Mouse (Mus musculus) lung, embryonic 14.5 days (tissue): ENCODE results near the gene Bckdk. TPM values are rescaled to one million over a fixed set of nuclear protein-coding genes. Genes with fewer than 3 reads are reported as not detected.

Experiments
- ATAC-seq: fragments of 200-750 bp; cut with Nextera tagmentation; 2 replicates; pipeline ENCODE4 v1.8.0; 2017; ENCODE audit warnings: mild to moderate bottlenecking, moderate TSS enrichment, moderate library complexity; ENCODE audit not compliant: insufficient read depth
- DNase-seq: peaks from one replicate; pipeline ENCODE4 v3.0.0-alpha.2; 2015
- H3K27ac ChIP-seq: fragments of 300-500 bp; sonication (generic); 2 replicates; pipeline ENCODE4 v1.5.1; 2014; ENCODE audit warnings: low read depth, mild to moderate bottlenecking, moderate library complexity
- H3K27me3 ChIP-seq: fragments of 300-500 bp; sonication (generic); 2 replicates; pipeline ENCODE4 v1.6.1; 2014; ENCODE audit warnings: low read length, control low read depth; ENCODE audit not compliant: insufficient read depth
- H3K36me3 ChIP-seq: fragments of 300-500 bp; sonication (generic); 2 replicates; pipeline ENCODE4 v1.6.1; 2014; ENCODE audit warnings: control low read depth; ENCODE audit not compliant: insufficient read depth
- H3K4me1 ChIP-seq: fragments of 300-500 bp; sonication (generic); 2 replicates; pipeline ENCODE4 v1.6.1; 2014; ENCODE audit warnings: antibody characterized with exemption, control low read depth; ENCODE audit not compliant: insufficient read depth
- H3K4me2 ChIP-seq: fragments of 300-500 bp; sonication (generic); 2 replicates; pipeline ENCODE4 v1.6.1; 2014; ENCODE audit warnings: mild to moderate bottlenecking
- H3K4me3 ChIP-seq: fragments of 300-500 bp; sonication (generic); 2 replicates; pipeline ENCODE4 v1.5.1; 2014; ENCODE audit warnings: low read depth, low read length
- H3K9ac ChIP-seq: fragments of 300-500 bp; sonication (generic); 2 replicates; pipeline ENCODE4 v1.6.1; 2014
- H3K9me3 ChIP-seq: fragments of 300-500 bp; sonication (generic); 2 replicates; pipeline ENCODE4 v1.6.1; 2016; ENCODE audit warnings: low read depth, low read length, control low read depth
- CTCF ChIP-seq: IDR thresholded peaks from 2 replicates; pipeline ENCODE4 v1.5.1; 2016; ENCODE audit warnings: antibody characterized with exemption, low read depth
- WGBS: fragments of 180-500 bp; shearing (Covaris S2); extraction: QIAGEN DNeasy Blood & Tissue Kit; methylation state at CpG from one replicate; pipeline ENCODE4 v1.1.7; 2014; 5-methylcytosine and 5-hydroxymethylcytosine counted together
- polyA plus RNA-seq: library from polyadenylated mRNA; unstranded; fragments of >200 nt; fragmentation: Nextera tagmentation; extraction: Ambion mirVana; gene quantifications from 2 replicates; pipeline ENCODE4 v1.2.1, GENCODE M21; 2014

The Bckdk gene
- polyA plus RNA-seq, 1 experiment from 2014 or later, result 152 TPM

DNA sequence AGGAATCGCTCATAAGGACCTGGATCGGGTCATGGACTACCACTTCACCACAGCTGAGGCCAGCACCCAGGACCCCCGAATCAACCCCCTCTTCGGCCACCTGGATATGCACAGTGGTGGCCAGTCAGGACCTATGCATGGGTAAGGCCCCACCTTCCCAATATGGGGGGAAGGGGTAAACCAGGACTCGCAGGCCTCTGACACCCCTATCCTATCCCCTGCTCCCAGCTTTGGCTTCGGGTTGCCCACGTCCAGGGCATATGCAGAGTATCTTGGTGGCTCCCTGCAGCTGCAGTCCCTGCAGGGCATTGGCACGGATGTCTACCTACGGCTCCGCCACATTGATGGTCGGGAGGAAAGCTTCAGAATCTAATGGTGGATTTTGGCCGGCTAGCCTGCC lies 4.1 kb downstream of the Bckdk start:
- H3K27me3 ChIP-seq, result no peaks in the 10 kb centered on the region
- H3K27ac ChIP-seq, result no peak overlapping the region
- H3K9me3 ChIP-seq, result no peaks in the 10 kb centered on the region
- H3K4me3 ChIP-seq, result no peak overlapping the region
- 94% methylated on average over 12 of the region's 12 CpGs for WGBS
- no peak overlapping the region for H3K4me2 ChIP-seq
- no peak for TF ChIP-seq CTCF
- H3K4me1 ChIP-seq, result no peaks in the 10 kb centered on the region
- DNase-seq (no peak), ATAC-seq (no peak)
- no peak overlapping the region for H3K9ac ChIP-seq
- peaks cover 49% of the 10 kb centered on the region for H3K36me3 ChIP-seq

DNA sequence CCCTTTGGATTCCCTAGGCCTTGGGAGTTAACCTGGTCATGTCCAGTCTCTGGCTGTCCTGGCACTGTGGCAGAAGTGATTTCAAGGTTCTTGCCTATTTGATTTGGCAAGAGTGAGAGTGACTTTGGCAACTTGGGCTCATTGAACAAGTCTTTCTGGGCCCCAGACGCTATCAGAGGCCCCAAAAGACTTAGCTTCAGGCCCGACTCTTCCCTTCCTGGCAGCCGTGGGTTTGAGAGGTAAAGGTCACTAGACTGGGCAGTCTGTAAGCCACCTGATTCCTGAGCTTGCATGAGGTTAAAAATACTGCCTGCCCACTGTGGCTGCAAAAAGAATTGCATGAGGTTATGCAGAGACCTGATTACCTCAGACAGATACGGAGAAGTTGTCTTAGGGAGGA lies 4.8 kb downstream of the Bckdk start:
- TF ChIP-seq CTCF, result no peak
- Histone ChIP-seq H3K4me1 (no peaks in the 10 kb centered on the region), H3K27me3 (no peaks in the 10 kb centered on the region), H3K4me2 (no peak overlapping the region), H3K9me3 (no peaks in the 10 kb centered on the region), H3K36me3 (peaks cover 49% of the 10 kb centered on the region), H3K27ac (no peak overlapping the region), H3K9ac (no peak overlapping the region), H3K4me3 (no peak overlapping the region)
- 91% methylated on average over 4 of the region's 4 CpGs for WGBS
- ATAC-seq (no peak), DNase-seq (no peak)

GRCm38 (mm10) chr7:127912190-127912871 lies 8.4 kb downstream of the Bckdk start, which contains the start of gene Kat8:
TSS of gene Kat8 (plus strand) at chr7:127912516.
- peak within 1 kb of the TSS; percentile 96 for H3K4me3 ChIP-seq
- under 1% methylated on average over 40 of the region's 40 CpGs for WGBS
- ATAC-seq, result peak; percentile 97
- H3K27me3 ChIP-seq, result no peaks in the 10 kb centered on the region
- H3K36me3 ChIP-seq, result peaks cover 48% of the 10 kb centered on the region
- no peaks in the 10 kb centered on the region for H3K4me1 ChIP-seq
- H3K9ac ChIP-seq, result peak within 1 kb of the TSS; percentile 84
- peak; percentile 97 for DNase-seq
- H3K4me2 ChIP-seq, result peak within 1 kb of the TSS; percentile 82
- H3K27ac ChIP-seq, result peak within 1 kb of the TSS; percentile 85
- no peak for TF ChIP-seq CTCF
- no peaks in the 10 kb centered on the region for H3K9me3 ChIP-seq

- peak overlapping the region; percentile 82 for H3K4me2 ChIP-seq
- H3K27me3 ChIP-seq, result no peaks in the 10 kb centered on the region
- DNase-seq, result no peak
- 9% methylated on average over 4 of the region's 4 CpGs for WGBS
- H3K9me3 ChIP-seq, result no peaks in the 10 kb centered on the region
- H3K36me3 ChIP-seq, result peaks cover 43% of the 10 kb centered on the region
- peak overlapping the region; percentile 84 for H3K9ac ChIP-seq
- peak overlapping the region; percentile 85 for H3K27ac ChIP-seq
- no peak for ATAC-seq
- H3K4me3 ChIP-seq, result peak overlapping the region; percentile 96
- no peak for TF ChIP-seq CTCF
- no peaks in the 10 kb centered on the region for H3K4me1 ChIP-seq
Observed at GRCm38 (mm10) chr7:127912938-127913337, 9.1 kb downstream of the Bckdk start.

GRCm38 (mm10) chr7:127915293-127915692 lies 11.4 kb downstream of the Bckdk start:
- TF ChIP-seq CTCF, result no peak
- DNase-seq, result no peak
- H3K4me3 ChIP-seq, result no peak overlapping the region
- 89% methylated on average over 12 of the region's 12 CpGs for WGBS
- H3K9me3 ChIP-seq, result no peaks in the 10 kb centered on the region
- H3K27ac ChIP-seq, result no peak overlapping the region
- H3K4me2 ChIP-seq, result no peak overlapping the region
- no peak overlapping the region for H3K9ac ChIP-seq
- no peaks in the 10 kb centered on the region for H3K4me1 ChIP-seq
- no peak for ATAC-seq
- no peaks in the 10 kb centered on the region for H3K27me3 ChIP-seq
- H3K36me3 ChIP-seq, result peaks cover 30% of the 10 kb centered on the region

- Histone ChIP-seq H3K9me3 (no peaks in the 10 kb centered on the region), H3K27me3 (no peaks in the 10 kb centered on the region), H3K9ac (no peak overlapping the region), H3K4me1 (0 out of 2 replicates have a peak, but pooled peaks cover 2% of the 10 kb centered on the region), H3K27ac (no peak overlapping the region), H3K4me3 (no peak overlapping the region), H3K4me2 (no peak overlapping the region), H3K36me3 (peaks cover 44% of the 10 kb centered on the region)
- TF ChIP-seq CTCF, result peak; percentile 65
- 51% methylated on average over 3 of the region's 3 CpGs for WGBS
- DNase-seq (peak; percentile 75), ATAC-seq (no peak)
Observed at GRCm38 (mm10) chr7:127918203-127918602, 14.3 kb downstream of the Bckdk start.

DNA sequence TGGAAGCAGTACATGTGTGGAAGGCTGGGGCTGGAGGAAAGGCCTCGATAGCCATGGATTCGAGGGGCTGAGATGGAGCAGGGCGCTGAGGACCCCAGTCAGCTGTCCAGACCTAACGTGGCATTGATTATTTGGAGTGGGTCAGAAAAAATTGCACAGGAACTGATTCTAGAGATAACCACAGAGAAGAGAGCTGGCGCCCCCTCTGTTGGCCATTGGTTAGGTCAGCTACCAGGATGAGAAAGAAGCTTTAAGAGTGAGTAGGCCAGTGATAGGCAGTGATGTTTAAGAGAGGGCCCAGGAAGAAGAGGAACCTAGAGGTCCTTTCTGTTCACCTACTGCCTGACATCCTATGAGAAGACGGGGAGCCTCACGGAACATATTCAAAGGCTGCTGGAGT lies 15.4 kb downstream of the Bckdk start:
- peak; percentile 45; the same call in 1 of the 2 replicates for TF ChIP-seq CTCF
- peaks cover 55% of the 10 kb centered on the region for H3K36me3 ChIP-seq
- no peak overlapping the region for H3K9ac ChIP-seq
- H3K27ac ChIP-seq, result no peak overlapping the region
- H3K4me1 ChIP-seq, result peaks cover 6% of the 10 kb centered on the region; the same call in 1 of the 2 replicates
- 72% methylated on average over 7 of the region's 7 CpGs for WGBS
- no peak overlapping the region for H3K4me3 ChIP-seq
- H3K4me2 ChIP-seq, result no peak overlapping the region
- DNase-seq, result no peak
- no peaks in the 10 kb centered on the region for H3K9me3 ChIP-seq
- H3K27me3 ChIP-seq, result no peaks in the 10 kb centered on the region
- no peak for ATAC-seq
